Mouse (Mus musculus) cortical plate, adult 2 months (tissue): ENCODE measurements around the gene Pofut2. TPM values are rescaled to one million over a fixed set of nuclear protein-coding genes. Genes with fewer than 3 reads are reported as not detected.

Source experiments
- H3K27ac ChIP-seq: fragments of 200-500 bp; 2 replicates; pipeline ENCODE4 v1.5.1; 2012; ENCODE audit warnings: low read length, control low read depth, inconsistent platforms; ENCODE audit not compliant: insufficient read depth
- H3K4me1 ChIP-seq: fragments of 200-500 bp; 2 replicates; pipeline ENCODE4 v1.6.1; 2011; ENCODE audit warnings: low read length; ENCODE audit not compliant: control insufficient read depth, insufficient read depth
- H3K4me3 ChIP-seq: fragments of 200-500 bp; 2 replicates; pipeline ENCODE4 v1.5.1; 2011; ENCODE audit warnings: mild to moderate bottlenecking, low read length, control low read depth; ENCODE audit not compliant: insufficient read depth
- CTCF ChIP-seq: fragments of 200-500 bp; IDR thresholded peaks from 2 replicates; pipeline ENCODE4 v1.5.1; 2011; ENCODE audit warnings: mild to moderate bottlenecking, control low read depth, low read length; ENCODE audit not compliant: insufficient read depth; ENCODE audit errors: extremely low read depth
- POLR2A ChIP-seq: fragments of 200-500 bp; IDR thresholded peaks from 2 replicates; pipeline ENCODE4 v1.6.1; 2011; ENCODE audit warnings: mild to moderate bottlenecking, low read length, control low read depth; ENCODE audit not compliant: insufficient read depth; ENCODE audit errors: extremely low read depth
- polyA plus RNA-seq: library from polyadenylated mRNA; depleted of rRNA; stranded (reverse); fragments of >200 nt; gene quantifications from 2 replicates; pipeline ENCODE4 v1.2.3, GENCODE M21; 2012

Pofut2 gene
- polyA plus RNA-seq, 1 experiment, result 30.6 TPM

DNA sequence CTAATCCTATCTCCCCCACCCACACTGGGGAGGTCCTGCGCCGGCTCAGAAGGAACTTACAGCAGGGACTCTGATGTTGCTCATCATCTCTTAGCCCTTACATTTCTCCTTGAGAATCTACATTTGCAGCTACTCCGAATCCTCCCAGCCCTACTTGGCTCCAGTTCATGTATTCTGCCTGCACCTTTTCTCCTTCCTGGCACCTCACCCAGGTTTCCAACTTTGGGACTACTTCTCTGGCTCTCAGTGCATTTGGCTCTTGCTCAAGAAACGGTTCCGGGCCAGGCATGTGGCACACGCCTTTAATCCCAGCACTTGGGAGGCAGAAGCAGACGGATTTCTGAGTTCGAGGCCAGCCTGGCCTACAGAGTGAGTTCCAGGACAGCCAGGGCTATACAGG, 28.6 kb downstream of the Pofut2 start:
- TF ChIP-seq CTCF (no peak), POLR2A (no peak)
- H3K4me3 ChIP-seq, result no peak overlapping the region
- peaks cover 4% of the 10 kb centered on the region; the same call in 1 of the 2 replicates for H3K4me1 ChIP-seq
- H3K27ac ChIP-seq, result no peak overlapping the region

DNA sequence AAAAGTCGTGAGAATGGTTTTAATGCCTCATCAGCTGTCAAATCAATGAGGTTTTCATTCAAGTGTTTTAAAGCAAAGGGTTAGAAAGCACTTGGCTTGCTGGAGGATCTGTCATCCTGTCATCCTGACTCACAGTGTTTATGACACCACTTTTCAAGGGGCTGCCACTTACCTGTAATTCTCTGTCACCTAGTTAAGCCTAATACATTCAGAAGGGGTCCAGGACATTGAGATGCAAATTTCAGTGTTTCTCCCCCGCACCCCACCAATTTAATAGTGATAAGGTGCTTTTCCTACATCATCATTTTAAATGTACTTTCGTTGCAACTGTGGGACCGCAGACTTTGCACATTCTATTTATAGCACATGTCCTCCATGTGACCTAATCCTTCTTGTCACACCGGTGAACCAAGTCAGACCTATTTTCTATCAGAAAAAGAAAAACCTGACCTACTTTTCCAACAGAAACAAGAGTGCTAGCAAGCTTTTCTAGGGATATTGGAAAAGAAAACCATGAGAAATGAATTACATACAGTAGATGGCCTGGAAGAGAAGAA, 29.7 kb downstream of the Pofut2 start:
- H3K4me1 ChIP-seq, result peaks cover 4% of the 10 kb centered on the region; the same call in 1 of the 2 replicates
- TF ChIP-seq POLR2A (no peak), CTCF (no peak)
- no peak overlapping the region for H3K4me3 ChIP-seq
- H3K27ac ChIP-seq, result no peak overlapping the region

DNA sequence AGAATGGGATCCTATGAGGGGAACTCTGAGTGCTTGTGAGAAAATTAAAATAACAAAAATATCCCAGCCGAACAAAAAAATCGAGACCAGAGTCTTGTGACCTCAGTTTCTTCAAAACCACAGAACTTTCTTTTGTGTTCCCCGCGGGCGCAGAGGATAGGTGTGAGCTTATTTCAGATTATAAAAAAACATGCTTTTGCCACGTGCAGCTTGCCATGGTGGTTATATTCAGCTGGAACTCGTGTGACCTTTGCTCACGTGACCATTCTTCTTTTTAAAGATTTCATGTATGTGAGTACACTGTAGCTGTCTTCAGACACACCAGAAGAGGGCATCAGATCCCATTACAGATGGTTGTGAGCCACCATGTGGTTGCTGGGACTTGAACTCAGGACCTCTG, 30.5 kb downstream of the Pofut2 start:
- no peak overlapping the region for H3K27ac ChIP-seq
- no peak for TF ChIP-seq POLR2A
- H3K4me3 ChIP-seq, result no peak overlapping the region
- H3K4me1 ChIP-seq, result peaks cover 4% of the 10 kb centered on the region; the same call in 1 of the 2 replicates

DNA sequence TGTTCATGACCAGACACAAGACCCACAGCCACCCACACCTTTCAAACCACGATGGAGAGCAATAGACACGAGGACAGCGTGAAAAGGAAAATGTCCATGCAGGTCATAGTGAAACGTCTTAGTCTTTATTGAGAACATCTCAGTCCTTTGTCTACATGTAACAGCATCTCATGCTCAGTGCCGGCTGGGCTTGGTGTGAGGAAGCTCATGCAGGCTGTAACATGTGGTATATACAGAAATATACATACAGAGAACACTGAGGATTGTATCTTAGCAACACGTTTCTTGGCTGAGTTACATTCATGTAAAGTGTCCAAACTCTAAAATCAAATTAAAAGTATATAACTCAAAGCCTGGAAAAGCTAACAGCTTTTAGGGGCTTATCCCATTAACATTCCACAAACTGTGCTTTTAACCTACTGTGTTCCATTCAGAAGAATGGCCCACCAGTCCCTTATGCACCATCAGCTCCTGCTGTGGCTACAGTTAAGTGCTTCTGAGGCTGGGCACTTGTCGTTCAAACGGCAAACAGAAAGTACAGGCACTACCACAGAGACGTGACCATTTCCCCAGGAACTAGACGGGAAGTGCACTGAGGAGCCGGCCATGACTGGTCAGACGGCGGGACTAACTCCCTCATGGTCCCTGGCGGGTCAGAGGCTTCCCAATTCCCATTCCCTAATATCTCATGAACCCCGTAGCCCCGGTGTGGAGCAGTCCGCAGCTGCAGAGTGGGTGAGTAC, 31.8 kb downstream of the Pofut2 start:
- no peak for TF ChIP-seq CTCF
- TF ChIP-seq POLR2A, result no peak
- H3K27ac ChIP-seq, result no peak overlapping the region
- no peak overlapping the region for H3K4me3 ChIP-seq
- H3K4me1 ChIP-seq, result peaks cover 4% of the 10 kb centered on the region; the same call in 1 of the 2 replicates

DNA sequence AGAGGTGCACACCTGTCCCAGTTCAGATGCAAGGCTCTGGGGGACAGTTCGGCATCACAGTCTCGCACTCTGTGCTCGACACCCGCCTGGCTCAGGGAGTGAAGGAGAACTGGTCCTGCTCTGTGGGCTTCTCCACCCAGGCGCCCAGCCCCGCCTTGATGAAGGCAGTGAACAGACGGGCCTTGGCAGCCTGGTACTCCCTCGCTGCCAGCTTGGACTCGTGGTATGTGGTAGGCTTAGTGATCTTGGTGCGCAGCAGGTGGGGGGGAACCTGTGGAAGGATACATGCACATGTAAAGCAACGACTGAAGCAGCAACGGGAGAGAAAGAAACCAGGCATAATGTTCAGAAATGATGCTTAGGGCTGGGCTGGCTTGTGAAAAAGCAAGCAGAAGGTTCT, 35.7 kb downstream of the Pofut2 start:
- Histone ChIP-seq H3K4me1 (peaks cover 2% of the 10 kb centered on the region; the same call in 1 of the 2 replicates), H3K27ac (no peak overlapping the region), H3K4me3 (no peak overlapping the region)
- no peak for TF ChIP-seq POLR2A
- no peak for TF ChIP-seq CTCF

DNA sequence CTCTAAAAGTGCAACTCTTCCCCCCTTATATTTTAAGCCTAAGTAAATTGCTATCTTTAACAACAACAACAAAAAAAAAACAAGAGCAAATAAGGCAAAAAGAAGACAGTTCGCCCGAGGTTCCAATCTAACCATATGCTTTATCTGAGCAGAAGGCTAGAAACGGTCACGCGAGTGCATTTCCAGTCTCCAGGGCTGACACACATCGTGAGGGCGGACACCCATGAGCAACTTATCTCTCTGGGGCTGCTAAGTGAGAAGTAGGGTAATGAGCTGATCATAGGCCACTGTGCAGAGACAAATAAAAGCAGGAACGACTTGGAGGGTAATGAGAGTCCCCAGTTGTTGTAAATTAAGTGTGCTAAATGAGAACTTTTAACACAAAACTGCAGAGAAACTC, 39.6 kb downstream of the Pofut2 start:
- Histone ChIP-seq H3K4me1 (no peaks in the 10 kb centered on the region), H3K4me3 (no peak overlapping the region), H3K27ac (no peak overlapping the region)
- TF ChIP-seq POLR2A (no peak), CTCF (no peak)

DNA sequence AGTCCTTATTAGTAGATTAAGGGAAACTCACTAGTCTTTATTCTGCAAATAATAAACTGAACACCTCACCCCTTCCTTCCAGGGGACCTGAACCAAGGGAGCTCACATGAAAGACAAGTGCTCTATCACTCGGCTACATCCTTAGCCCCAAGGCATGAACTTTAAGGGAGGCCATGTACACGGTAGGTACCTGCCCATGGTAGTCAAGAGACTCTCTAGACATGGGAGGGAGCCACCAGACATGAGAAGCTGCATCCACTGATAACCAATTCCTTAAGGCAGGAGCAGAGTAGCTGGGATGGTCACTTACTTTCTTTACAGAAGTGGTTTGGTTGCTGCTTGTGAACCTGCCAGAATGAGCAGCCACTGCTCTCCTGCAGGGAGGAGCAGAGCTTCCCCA, 40.2 kb downstream of the Pofut2 start:
- Histone ChIP-seq H3K4me3 (no peak overlapping the region), H3K27ac (no peak overlapping the region), H3K4me1 (no peaks in the 10 kb centered on the region)
- TF ChIP-seq POLR2A (no peak), CTCF (no peak)

DNA sequence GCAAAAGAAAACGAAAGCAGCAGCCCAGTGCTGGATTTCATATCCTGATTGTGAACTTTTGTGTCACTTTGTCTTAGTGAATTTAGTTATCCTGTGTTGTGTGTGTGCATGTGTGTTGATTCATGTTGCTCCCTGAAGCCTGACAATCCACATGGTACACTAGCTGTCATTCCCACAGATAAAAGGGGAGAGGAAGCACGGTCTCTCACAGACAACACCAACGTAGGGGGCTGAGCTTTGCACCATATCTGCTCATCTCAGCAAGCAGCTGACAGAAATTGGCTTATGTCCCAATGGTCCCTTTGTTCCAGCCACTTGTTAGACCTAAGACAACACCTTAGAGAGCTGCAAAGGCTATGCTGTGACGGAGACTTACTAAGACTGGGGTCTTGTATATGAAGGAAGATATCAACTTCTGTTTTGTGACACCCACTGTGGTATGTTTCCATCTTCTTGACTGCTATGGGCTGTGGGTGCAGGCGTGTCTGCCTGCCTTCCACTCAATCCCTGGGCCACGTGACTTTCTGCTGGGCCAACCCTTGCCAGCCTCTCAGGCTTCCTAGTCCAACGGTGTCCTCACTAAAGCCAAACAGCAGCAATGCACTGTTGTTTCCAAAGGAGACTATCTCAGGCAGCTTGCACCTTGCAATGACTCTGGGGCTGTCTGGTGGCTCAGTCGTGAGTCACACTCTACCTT, 41.4 kb downstream of the Pofut2 start:
- no peak overlapping the region for H3K27ac ChIP-seq
- TF ChIP-seq CTCF (no peak), POLR2A (no peak)
- no peak overlapping the region for H3K4me3 ChIP-seq
- H3K4me1 ChIP-seq, result no peaks in the 10 kb centered on the region

DNA sequence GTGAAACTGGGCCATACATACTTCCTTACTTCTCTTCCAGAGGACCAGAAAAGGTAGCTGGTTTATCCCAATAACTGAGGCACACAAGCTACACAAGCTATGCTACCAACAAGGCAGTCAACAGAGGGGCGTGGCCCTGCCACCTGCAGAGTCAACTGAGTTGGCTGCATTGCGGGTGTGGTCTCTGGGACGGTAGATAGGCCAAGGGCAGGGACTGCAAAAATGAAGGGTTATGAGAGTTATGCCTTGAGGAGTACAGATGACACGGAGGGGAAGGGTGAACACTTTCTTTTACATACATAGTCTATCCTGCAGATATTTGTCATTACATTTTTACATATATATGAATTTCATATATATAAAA, 41.9 kb downstream of the Pofut2 start:
- no peaks in the 10 kb centered on the region for H3K4me1 ChIP-seq
- H3K27ac ChIP-seq, result no peak overlapping the region
- TF ChIP-seq CTCF (no peak), POLR2A (no peak)
- H3K4me3 ChIP-seq, result no peak overlapping the region

DNA sequence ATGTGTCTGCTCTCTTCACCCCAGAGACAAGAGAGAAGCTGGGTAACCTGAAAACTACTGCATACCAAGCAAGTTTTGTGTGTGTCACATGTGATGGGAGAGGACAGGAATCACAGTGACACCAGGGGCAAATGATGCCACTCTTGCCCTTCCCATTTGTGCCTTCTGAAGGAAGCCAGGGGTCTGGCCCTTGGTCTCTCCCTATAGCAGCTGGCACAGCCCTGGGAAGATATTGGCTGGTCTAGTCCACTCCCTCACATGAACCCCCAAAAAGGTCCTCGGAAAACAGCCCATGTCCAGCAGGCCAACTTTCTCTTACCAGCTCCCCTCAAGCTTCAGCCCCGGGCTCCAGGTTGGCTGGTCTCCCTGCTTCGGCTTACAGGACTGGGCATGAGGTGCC, 45.3 kb downstream of the Pofut2 start:
- no peak for TF ChIP-seq POLR2A
- no peak for TF ChIP-seq CTCF
- Histone ChIP-seq H3K27ac (no peak overlapping the region), H3K4me3 (no peak overlapping the region), H3K4me1 (no peaks in the 10 kb centered on the region)
